Mouse (Mus musculus) lung, embryonic 14.5 days (tissue): ENCODE results near the gene Crybg3. TPM values are rescaled to one million over a fixed set of nuclear protein-coding genes. Genes with fewer than 3 reads are reported as not detected.

Source experiments
- ATAC-seq: fragments of 200-750 bp; cut with Nextera tagmentation; 2 replicates; pipeline ENCODE4 v1.8.0; 2017; ENCODE audit warnings: mild to moderate bottlenecking, moderate TSS enrichment, moderate library complexity; ENCODE audit not compliant: insufficient read depth
- DNase-seq: peaks from one replicate; pipeline ENCODE4 v3.0.0-alpha.2; 2015
- H3K27ac ChIP-seq: fragments of 300-500 bp; sonication (generic); 2 replicates; pipeline ENCODE4 v1.5.1; 2014; ENCODE audit warnings: low read depth, mild to moderate bottlenecking, moderate library complexity
- H3K27me3 ChIP-seq: fragments of 300-500 bp; sonication (generic); 2 replicates; pipeline ENCODE4 v1.6.1; 2014; ENCODE audit warnings: low read length, control low read depth; ENCODE audit not compliant: insufficient read depth
- H3K36me3 ChIP-seq: fragments of 300-500 bp; sonication (generic); 2 replicates; pipeline ENCODE4 v1.6.1; 2014; ENCODE audit warnings: control low read depth; ENCODE audit not compliant: insufficient read depth
- H3K4me1 ChIP-seq: fragments of 300-500 bp; sonication (generic); 2 replicates; pipeline ENCODE4 v1.6.1; 2014; ENCODE audit warnings: antibody characterized with exemption, control low read depth; ENCODE audit not compliant: insufficient read depth
- H3K4me2 ChIP-seq: fragments of 300-500 bp; sonication (generic); 2 replicates; pipeline ENCODE4 v1.6.1; 2014; ENCODE audit warnings: mild to moderate bottlenecking
- H3K4me3 ChIP-seq: fragments of 300-500 bp; sonication (generic); 2 replicates; pipeline ENCODE4 v1.5.1; 2014; ENCODE audit warnings: low read depth, low read length
- H3K9ac ChIP-seq: fragments of 300-500 bp; sonication (generic); 2 replicates; pipeline ENCODE4 v1.6.1; 2014
- H3K9me3 ChIP-seq: fragments of 300-500 bp; sonication (generic); 2 replicates; pipeline ENCODE4 v1.6.1; 2016; ENCODE audit warnings: low read depth, low read length, control low read depth
- CTCF ChIP-seq: IDR thresholded peaks from 2 replicates; pipeline ENCODE4 v1.5.1; 2016; ENCODE audit warnings: antibody characterized with exemption, low read depth
- WGBS: fragments of 180-500 bp; shearing (Covaris S2); extraction: QIAGEN DNeasy Blood & Tissue Kit; methylation state at CpG from one replicate; pipeline ENCODE4 v1.1.7; 2014; 5-methylcytosine and 5-hydroxymethylcytosine counted together
- polyA plus RNA-seq: library from polyadenylated mRNA; unstranded; fragments of >200 nt; fragmentation: Nextera tagmentation; extraction: Ambion mirVana; gene quantifications from 2 replicates; pipeline ENCODE4 v1.2.1, GENCODE M21; 2014

The Crybg3 gene
- polyA plus RNA-seq, 1 experiment from 2014 or later, result 9.7 TPM

DNA sequence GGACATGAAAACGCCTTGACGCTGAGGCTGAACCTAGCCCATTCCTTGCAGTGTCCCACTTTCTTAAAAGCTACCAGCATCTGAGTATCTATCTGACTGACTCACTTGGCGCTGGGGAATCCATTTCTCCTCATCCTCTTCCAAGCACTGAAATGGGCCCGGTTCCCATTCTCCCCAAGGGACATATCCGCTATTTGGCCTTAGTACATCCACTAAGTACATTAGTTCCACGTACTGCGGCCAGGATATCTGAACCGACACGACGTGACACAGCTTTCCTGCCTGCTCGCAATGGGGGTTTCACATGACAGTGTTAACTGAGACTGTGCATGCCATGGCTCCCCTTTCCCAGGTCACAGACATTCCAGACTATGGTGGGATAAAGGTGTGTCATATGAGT is 66.4 kb downstream of the Crybg3 start:
- Histone ChIP-seq H3K36me3 (peaks cover 12% of the 10 kb centered on the region; the same call in 1 of the 2 replicates), H3K4me1 (no peaks in the 10 kb centered on the region), H3K27me3 (no peaks in the 10 kb centered on the region), H3K9me3 (no peaks in the 10 kb centered on the region), H3K9ac (no peak overlapping the region), H3K27ac (no peak overlapping the region), H3K4me3 (no peak overlapping the region), H3K4me2 (no peak overlapping the region)
- TF ChIP-seq CTCF, result no peak
- ATAC-seq, result no peak
- DNase-seq, result no peak
- WGBS, result 90% methylated on average over 11 of the region's 11 CpGs

- H3K27ac ChIP-seq, result no peak overlapping the region
- H3K27me3 ChIP-seq, result no peaks in the 10 kb centered on the region
- no peak overlapping the region for H3K9ac ChIP-seq
- H3K9me3 ChIP-seq, result no peaks in the 10 kb centered on the region
- no peak overlapping the region for H3K4me2 ChIP-seq
- H3K36me3 ChIP-seq, result peaks cover 13% of the 10 kb centered on the region; the same call in 1 of the 2 replicates
- no peaks in the 10 kb centered on the region for H3K4me1 ChIP-seq
- ATAC-seq (no peak), DNase-seq (no peak)
- WGBS, result 16% methylated on average over 3 of the region's 3 CpGs
- H3K4me3 ChIP-seq, result no peak overlapping the region
- TF ChIP-seq CTCF, result no peak
Observed at GRCm38 (mm10) chr16:59532561-59532960, 68.2 kb downstream of the Crybg3 start.

DNA sequence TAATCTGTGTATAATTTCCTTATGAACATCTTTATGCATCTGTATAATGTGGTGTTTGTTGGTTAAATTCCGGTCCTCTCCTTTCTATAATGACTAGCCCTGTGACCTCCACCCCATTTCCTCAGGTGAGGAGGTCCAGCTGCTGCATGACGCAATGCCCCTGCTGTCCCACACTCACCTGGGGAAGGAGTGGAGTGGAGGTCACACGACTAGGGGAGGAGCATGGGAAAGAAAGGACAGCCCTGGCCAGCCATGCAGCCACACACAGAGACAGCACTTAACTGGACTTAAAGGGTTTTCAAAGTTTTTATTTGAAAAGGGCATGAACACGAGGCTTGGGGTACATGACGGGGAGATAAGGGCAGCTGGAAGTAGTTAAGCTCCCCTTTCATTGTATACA is 69.5 kb downstream of the Crybg3 start:
- H3K27ac ChIP-seq, result no peak overlapping the region
- DNase-seq (no peak), ATAC-seq (no peak)
- whole genome bisulfite sequencing, result 48% methylated on average over 5 of the region's 5 CpGs
- no peaks in the 10 kb centered on the region for H3K9me3 ChIP-seq
- H3K4me2 ChIP-seq, result no peak overlapping the region
- no peaks in the 10 kb centered on the region for H3K27me3 ChIP-seq
- no peak for TF ChIP-seq CTCF
- no peak overlapping the region for H3K4me3 ChIP-seq
- peaks cover 9% of the 10 kb centered on the region; the same call in 1 of the 2 replicates for H3K36me3 ChIP-seq
- H3K9ac ChIP-seq, result no peak overlapping the region
- no peaks in the 10 kb centered on the region for H3K4me1 ChIP-seq

DNA sequence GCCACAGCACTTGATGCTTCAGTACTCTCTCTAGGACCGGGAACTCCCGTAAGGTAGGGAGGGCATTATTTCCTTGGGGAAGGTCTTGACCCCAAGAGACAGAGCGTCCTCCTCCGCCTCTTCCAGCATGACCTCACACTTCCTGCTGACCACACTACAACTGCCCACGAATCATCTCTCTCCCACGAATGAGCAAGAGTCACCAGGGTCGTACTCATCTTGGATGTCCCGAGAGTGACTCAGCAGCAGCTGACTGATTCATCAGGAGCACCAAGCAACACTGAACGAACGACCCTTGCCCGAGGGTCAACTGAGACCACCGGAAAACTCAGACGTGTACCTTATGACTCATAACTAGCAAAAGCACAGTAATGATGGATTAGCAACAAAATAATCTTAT is 71.2 kb downstream of the Crybg3 start:
- TF ChIP-seq CTCF, result no peak
- H3K9ac ChIP-seq, result no peak overlapping the region
- ATAC-seq (no peak), DNase-seq (no peak)
- H3K27ac ChIP-seq, result no peak overlapping the region
- no peaks in the 10 kb centered on the region for H3K4me1 ChIP-seq
- H3K36me3 ChIP-seq, result peaks cover 8% of the 10 kb centered on the region; the same call in 1 of the 2 replicates
- no peak overlapping the region for H3K4me2 ChIP-seq
- WGBS, result 84% methylated on average over 13 of the region's 13 CpGs
- H3K4me3 ChIP-seq, result no peak overlapping the region
- no peaks in the 10 kb centered on the region for H3K27me3 ChIP-seq
- H3K9me3 ChIP-seq, result no peaks in the 10 kb centered on the region

DNA sequence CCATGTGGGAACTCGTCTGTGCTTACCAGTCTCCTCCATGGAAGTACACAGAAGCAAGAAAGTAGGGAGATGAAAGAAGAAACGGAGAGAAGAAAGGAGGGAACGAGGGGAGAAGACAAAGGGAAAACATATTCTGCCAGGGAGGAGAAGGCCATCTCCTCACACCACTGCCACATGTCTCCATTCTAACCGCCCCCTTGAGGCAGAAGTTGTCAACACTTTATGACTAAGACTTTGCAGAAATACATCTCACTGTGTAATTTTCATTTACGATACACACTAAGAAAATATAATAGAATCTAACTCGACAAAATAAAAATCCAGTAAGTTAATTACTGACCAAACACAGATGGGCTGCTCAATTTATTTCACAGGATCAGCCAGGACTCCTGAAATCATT is 73.8 kb downstream of the Crybg3 start:
- ATAC-seq, result no peak
- H3K27me3 ChIP-seq, result no peaks in the 10 kb centered on the region
- no peak for TF ChIP-seq CTCF
- no peak overlapping the region for H3K4me2 ChIP-seq
- peaks cover 8% of the 10 kb centered on the region; the same call in 1 of the 2 replicates for H3K36me3 ChIP-seq
- no peak overlapping the region for H3K4me3 ChIP-seq
- DNase-seq, result no peak
- no peak overlapping the region for H3K27ac ChIP-seq
- 74% methylated on average over 6 of the region's 6 CpGs for WGBS
- H3K9ac ChIP-seq, result no peak overlapping the region
- H3K4me1 ChIP-seq, result no peaks in the 10 kb centered on the region
- H3K9me3 ChIP-seq, result no peaks in the 10 kb centered on the region

DNA sequence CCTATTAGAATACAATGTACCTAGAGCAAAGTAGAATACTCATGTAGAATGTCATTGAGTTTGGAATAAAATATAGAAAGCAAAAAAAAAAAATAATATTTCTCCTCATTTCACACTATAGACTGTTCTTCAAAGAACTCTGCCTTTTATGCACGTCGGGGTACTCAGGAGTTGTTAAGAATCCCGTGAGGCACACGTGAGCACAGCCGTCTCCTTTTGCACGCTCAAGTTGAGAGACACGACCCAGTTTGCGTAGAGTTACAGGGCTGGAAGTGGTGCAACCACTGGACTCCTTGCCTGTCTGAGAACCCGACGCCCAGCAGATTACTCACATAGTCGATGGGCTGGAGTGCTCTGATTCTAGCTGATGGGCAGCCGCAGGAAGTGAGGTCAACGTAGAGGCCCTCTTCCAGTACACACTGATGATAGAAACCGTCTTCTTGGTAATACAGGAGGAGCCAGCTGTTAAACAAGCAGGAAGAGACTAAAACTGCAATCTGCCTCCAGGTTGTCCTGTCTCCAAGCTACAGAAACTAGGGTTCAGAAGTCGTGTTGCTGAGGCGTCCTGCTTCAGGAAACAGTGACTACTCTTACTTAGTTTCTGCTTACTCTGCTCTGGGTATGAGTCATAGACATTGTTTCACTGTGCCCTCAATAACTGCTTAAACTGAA is 78.9 kb downstream of the Crybg3 start:
- Histone ChIP-seq H3K9ac (no peak overlapping the region), H3K27me3 (no peaks in the 10 kb centered on the region), H3K9me3 (no peaks in the 10 kb centered on the region), H3K27ac (no peak overlapping the region), H3K36me3 (no peaks in the 10 kb centered on the region), H3K4me2 (no peak overlapping the region), H3K4me1 (no peaks in the 10 kb centered on the region), H3K4me3 (no peak overlapping the region)
- ATAC-seq, result no peak
- no peak for DNase-seq
- WGBS, result 68% methylated on average over 16 of the region's 16 CpGs
- TF ChIP-seq CTCF, result no peak

- Histone ChIP-seq H3K9ac (no peak overlapping the region), H3K9me3 (no peaks in the 10 kb centered on the region), H3K27me3 (no peaks in the 10 kb centered on the region), H3K4me1 (no peaks in the 10 kb centered on the region), H3K4me2 (no peak overlapping the region), H3K36me3 (no peaks in the 10 kb centered on the region), H3K4me3 (no peak overlapping the region), H3K27ac (peak overlapping the region; percentile 42; the same call in 1 of the 2 replicates)
- TF ChIP-seq CTCF, result 0 out of 2 replicates have a peak, but pooled peaks have one; percentile 1
- 43% methylated on average over 15 of the region's 15 CpGs for WGBS
- ATAC-seq, result no peak
- DNase-seq, result peak; percentile 25
Observed at GRCm38 (mm10) chr16:59517447-59518219, 83.1 kb downstream of the Crybg3 start.
